Mouse (Mus musculus) testis, adult 2 months (tissue): Measurements from ENCODE around the gene E4f1.

ENCODE experiments used
- CTCF ChIP-seq: fragments of 200-500 bp; IDR thresholded peaks from 2 replicates; pipeline ENCODE4 v1.5.1; 2012; ENCODE audit warnings: low read depth, mild to moderate bottlenecking, inconsistent platforms, low read length, moderate library complexity; ENCODE audit not compliant: control insufficient read depth, insufficient read depth, insufficient replicate concordance
- POLR2A ChIP-seq: fragments of 200-500 bp; IDR thresholded peaks from 2 replicates; pipeline ENCODE4 v1.6.1; 2012; ENCODE audit warnings: low read depth, mild to moderate bottlenecking, inconsistent platforms, low read length, moderate library complexity; ENCODE audit not compliant: control insufficient read depth

DNA sequence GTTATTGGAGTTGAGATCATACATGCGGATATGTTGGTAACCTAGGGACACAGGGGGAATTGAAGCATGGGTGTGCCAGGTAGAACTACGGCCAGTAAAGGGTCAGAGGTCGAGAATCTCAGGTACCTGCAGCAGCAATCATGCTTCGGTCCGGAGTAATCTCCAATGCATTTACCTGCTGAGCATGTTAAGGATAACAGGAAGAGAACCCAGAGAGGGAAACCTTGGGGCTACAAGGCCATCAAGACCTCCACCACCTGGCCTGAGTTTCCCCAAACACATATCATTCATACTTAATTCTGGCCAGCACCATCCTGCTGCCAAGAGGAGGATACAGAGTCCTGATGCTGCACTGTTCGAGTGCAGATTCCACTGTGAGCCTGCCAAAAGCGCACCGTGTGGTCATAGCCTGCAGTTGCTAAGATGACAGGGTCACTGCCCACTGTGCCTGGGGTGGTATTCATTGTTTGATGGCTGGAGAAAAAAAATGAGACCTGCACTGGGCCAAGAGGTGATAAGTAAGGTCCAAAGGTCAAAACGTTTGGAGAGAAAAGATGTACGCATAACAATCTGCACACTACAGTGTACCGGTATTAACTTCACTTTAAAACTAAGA lies 8.0 kb upstream of the E4f1 start:
- TF ChIP-seq CTCF (no peak; the same call in 1 of the 2 replicates), POLR2A (no peak)
